Mouse (Mus musculus) stomach, postnatal 0 days (tissue): ENCODE results near the gene Samd10.

Experiments used
- CTCF ChIP-seq: IDR thresholded peaks from 2 replicates; pipeline ENCODE4 v1.5.1; 2016; ENCODE audit warnings: antibody characterized with exemption, low read depth, mild to moderate bottlenecking, moderate library complexity
- EP300 ChIP-seq: optimal IDR thresholded peaks from 2 replicates; pipeline ENCODE3; 2016; ENCODE audit warnings: antibody characterized with exemption

DNA sequence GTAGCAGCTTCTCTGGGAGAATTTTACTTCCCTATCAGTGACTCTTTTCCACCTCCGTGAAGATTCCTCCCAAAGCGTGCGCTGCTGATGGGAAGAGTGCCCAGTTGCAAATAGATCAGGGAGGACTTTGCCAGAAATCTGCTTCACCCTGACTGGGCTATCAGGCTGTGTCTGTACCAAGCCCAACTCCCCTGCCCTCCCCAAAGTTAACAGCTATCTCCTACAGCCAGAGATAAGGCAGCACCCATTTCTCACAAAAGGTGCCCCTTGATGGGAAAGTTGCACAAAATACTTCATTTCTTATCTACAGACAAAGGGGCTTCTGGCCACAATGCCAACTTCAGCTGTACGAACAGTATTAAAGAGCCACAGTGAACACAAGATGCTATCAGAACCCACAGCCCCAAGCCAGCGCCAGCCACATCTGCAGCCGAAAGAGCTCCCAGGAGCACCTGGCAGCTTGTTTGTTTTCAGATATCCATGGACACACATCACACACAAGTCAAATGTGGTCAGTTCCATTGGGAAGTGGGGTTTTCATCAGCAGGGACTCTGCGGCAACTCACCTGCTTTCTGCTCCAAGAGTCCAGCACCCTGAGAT lies 20.9 kb downstream of the Samd10 start:
- TF ChIP-seq CTCF, result no peak
- TF ChIP-seq EP300, result no peak
